Mouse (Mus musculus) liver, embryonic 15.5 days (tissue): ENCODE measurements around the gene Znrf3. TPM values are rescaled to one million over a fixed set of nuclear protein-coding genes. Genes with fewer than 3 reads are reported as not detected.
A peak's percentile ranks its signal among the peaks of the same experiment; 100 is the strongest.

ENCODE experiments used
- ATAC-seq: fragments of 200-750 bp; cut with Nextera tagmentation; 2 replicates; pipeline ENCODE4 v1.8.0; 2017; ENCODE audit warnings: moderate number of reproducible peaks, mild to moderate bottlenecking, moderate library complexity; ENCODE audit not compliant: insufficient read depth
- H3K27ac ChIP-seq: fragments of 300-500 bp; sonication (generic); replicated peaks from 2 replicates; pipeline ENCODE4 v1.5.1; 2015; ENCODE audit warnings: mild to moderate bottlenecking, inconsistent platforms
- H3K27me3 ChIP-seq: fragments of 300-500 bp; sonication (generic); 2 replicates; pipeline ENCODE4 v1.6.1; 2015; ENCODE audit warnings: mild to moderate bottlenecking, inconsistent platforms
- H3K36me3 ChIP-seq: fragments of 300-500 bp; sonication (generic); replicated peaks from 2 replicates; pipeline ENCODE4 v1.6.1; 2015; ENCODE audit warnings: moderate library complexity, mild to moderate bottlenecking, inconsistent platforms
- H3K4me1 ChIP-seq: fragments of 300-500 bp; sonication (generic); replicated peaks from 2 replicates; pipeline ENCODE4 v1.6.1; 2015; ENCODE audit warnings: inconsistent platforms
- H3K4me2 ChIP-seq: fragments of 300-500 bp; sonication (generic); 2 replicates; pipeline ENCODE4 v1.6.1; 2015; ENCODE audit warnings: moderate library complexity, mild to moderate bottlenecking, inconsistent platforms
- H3K4me3 ChIP-seq: fragments of 300-500 bp; sonication (generic); replicated peaks from 2 replicates; pipeline ENCODE4 v1.5.1; 2015; ENCODE audit warnings: mild to moderate bottlenecking, inconsistent platforms
- H3K9ac ChIP-seq: fragments of 300-500 bp; sonication (generic); 2 replicates; pipeline ENCODE4 v1.6.1; 2015; ENCODE audit warnings: moderate library complexity, mild to moderate bottlenecking, inconsistent platforms
- H3K9me3 ChIP-seq: fragments of 300-500 bp; sonication (generic); replicated peaks from 2 replicates; pipeline ENCODE4 v1.6.1; 2016; ENCODE audit warnings: inconsistent platforms
- WGBS: fragments of 180-500 bp; shearing (Covaris S2); methylation state at CpG from one replicate; pipeline ENCODE4 v1.1.7; 2015; ENCODE audit warnings: mixed read lengths; ENCODE audit not compliant: insufficient replicate concordance; 5-methylcytosine and 5-hydroxymethylcytosine counted together
- polyA plus RNA-seq: library from polyadenylated mRNA; unstranded; fragments of >200 nt; fragmentation: Nextera tagmentation; extraction: Ambion mirVana; gene quantifications from 2 replicates; pipeline ENCODE4 v1.2.1, GENCODE M21; 2015

Gene Znrf3
- polyA plus RNA-seq, 1 experiment from 2014 or later, result 2.8 TPM

DNA sequence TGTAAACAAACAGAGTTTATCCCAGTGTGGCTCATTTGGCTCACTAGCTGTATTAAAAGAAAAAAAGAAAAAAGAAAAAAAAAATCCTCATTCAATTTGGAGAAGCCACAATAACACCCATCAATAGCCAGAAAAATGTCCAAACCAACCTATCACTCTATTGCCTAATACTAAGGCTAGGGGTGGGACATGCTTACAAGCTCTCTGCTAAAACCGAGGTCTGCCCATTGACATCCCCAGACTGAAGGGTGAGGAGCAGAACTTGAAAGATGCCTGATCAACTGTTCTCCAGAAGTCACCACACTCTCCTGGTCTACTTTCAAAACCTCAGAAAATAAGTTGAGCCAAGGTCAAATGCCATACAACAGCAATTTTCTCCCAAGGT is 22.4 kb downstream of the Znrf3 start:
- Histone ChIP-seq H3K27ac (no peak overlapping the region), H3K27me3 (no peaks in the 10 kb centered on the region), H3K36me3 (no peaks in the 10 kb centered on the region), H3K9ac (no peak overlapping the region), H3K4me3 (no peak overlapping the region), H3K4me2 (no peak overlapping the region), H3K9me3 (no peaks in the 10 kb centered on the region), H3K4me1 (peaks cover 23% of the 10 kb centered on the region)
- no peak for ATAC-seq
- 25% methylated on average over 1 of the region's 1 CpGs for whole genome bisulfite sequencing

DNA sequence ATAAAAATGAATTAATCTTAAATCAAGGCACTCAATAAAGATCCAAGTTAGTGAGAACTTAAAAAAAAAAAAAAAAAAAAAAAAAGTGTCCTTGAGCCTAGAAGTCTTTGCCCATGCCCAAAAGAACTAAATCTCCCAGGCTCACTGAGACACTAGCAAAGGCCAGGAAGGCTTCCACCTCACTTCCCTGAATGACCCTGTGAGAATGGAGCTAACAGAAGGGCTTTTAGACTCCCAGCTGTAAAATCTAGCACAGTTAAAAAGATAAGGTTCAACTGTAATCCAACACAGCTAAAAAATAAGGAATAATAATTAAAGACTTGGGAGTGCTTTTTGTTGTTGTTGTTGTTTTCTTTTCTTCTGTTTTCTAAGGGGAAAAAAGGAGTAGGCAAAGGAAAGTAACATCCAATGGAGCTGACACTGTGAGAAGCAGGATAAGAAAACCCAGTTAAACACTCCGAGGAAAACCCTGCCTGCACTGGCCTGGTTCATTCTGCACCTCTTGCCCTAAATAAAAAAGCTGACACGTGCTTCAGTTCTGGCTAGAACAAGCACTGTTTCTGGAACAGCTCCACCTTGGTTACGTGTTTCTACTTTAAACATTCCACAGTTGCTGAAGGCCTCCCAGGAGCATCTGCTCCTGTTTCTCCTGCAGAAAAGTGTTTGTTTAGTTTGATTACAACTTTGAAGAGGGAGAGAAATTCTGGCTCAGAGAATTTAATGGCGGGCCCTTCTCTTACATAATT is 23.0 kb downstream of the Znrf3 start:
- H3K9ac ChIP-seq, result no peak overlapping the region
- H3K4me3 ChIP-seq, result no peak overlapping the region
- H3K27me3 ChIP-seq, result no peaks in the 10 kb centered on the region
- H3K36me3 ChIP-seq, result no peaks in the 10 kb centered on the region
- no peak overlapping the region for H3K4me2 ChIP-seq
- peaks cover 23% of the 10 kb centered on the region for H3K4me1 ChIP-seq
- WGBS, result 41% methylated on average over 4 of the region's 4 CpGs
- no peaks in the 10 kb centered on the region for H3K9me3 ChIP-seq
- no peak overlapping the region for H3K27ac ChIP-seq
- ATAC-seq, result no peak

DNA sequence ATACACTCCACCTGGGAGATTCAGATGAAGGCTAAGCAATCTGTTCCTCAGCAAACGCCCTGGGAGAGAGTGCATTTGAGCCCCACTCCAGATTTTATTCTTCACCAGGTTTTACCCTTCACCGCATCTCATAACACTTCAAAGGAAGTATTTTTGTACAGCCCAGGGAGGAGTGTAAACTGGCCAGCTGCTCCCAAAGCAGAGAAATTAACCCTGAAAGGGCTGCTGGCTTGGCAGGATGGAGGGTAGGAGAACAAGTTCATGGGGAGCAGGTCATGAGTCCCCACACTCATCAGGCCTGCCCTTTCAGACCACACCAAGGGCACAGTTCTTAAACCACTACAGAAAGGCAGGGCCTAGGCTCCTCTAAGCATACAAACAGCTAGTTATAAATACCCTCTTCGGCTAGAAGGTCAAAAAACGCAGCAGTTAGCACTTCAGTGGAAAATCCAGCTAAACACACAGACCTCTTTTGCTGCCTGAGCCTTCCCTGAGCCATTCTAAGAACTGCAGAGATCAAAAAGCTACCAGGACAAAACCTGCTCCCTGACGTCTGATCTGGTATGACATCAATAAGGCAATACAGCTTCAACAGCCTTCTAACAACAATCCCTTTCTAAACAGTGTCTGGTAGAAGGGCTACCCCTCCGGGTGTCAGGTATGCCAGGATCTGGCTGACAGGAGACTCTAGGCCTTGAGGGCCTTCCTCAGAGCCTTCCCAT is 28.9 kb downstream of the Znrf3 start:
- no peak overlapping the region for H3K4me2 ChIP-seq
- no peaks in the 10 kb centered on the region for H3K27me3 ChIP-seq
- H3K27ac ChIP-seq, result no peak overlapping the region; the same call in 1 of the 2 replicates
- H3K9ac ChIP-seq, result no peak overlapping the region
- no peaks in the 10 kb centered on the region for H3K9me3 ChIP-seq
- no peaks in the 10 kb centered on the region for H3K36me3 ChIP-seq
- no peak overlapping the region for H3K4me3 ChIP-seq
- peaks cover 32% of the 10 kb centered on the region for H3K4me1 ChIP-seq
- WGBS, result 43% methylated on average over 6 of the region's 6 CpGs
- ATAC-seq, result no peak

DNA sequence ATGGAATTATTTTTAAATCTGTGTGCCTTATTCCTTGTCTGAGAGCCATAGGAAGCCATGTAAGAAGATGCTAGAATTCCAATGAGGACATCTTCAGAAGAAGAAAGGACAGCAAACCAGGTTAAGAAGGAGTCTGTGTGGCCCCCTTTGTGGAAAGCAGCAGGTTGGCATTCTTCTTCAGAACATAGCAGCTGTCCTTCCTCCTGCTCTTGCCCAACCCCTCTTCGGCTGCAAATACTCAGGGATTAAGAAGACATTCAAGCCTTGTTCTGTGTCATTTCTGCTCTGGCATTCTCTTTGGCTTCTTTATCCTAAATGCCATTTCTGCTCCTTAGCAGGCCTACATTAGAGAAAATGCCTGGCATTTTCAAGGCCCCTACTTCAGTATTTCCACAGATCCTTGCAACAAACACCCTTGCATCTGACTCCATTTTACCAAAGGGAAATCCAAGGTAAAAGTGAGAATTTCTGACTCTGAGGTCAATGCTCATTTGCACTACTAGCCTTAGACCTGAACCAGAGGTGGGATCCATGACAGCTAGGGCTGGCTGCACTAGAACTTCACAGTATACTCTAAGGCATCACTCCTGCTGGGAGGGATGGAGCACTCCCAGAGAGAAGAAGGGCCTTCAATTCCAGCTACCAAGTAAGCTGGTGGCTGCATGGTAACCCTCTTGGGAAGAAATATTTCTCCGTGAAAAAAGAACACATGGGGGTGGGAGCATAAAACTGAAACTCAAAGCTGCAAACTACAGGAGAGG is 29.6 kb downstream of the Znrf3 start:
- ATAC-seq, result no peak
- Histone ChIP-seq H3K36me3 (no peaks in the 10 kb centered on the region), H3K4me1 (peaks cover 27% of the 10 kb centered on the region), H3K4me3 (no peak overlapping the region), H3K9ac (no peak overlapping the region), H3K27me3 (no peaks in the 10 kb centered on the region), H3K9me3 (no peaks in the 10 kb centered on the region), H3K27ac (no peak overlapping the region; the same call in 1 of the 2 replicates), H3K4me2 (no peak overlapping the region)
- WGBS, result 58% methylated on average over 2 of the region's 2 CpGs

DNA sequence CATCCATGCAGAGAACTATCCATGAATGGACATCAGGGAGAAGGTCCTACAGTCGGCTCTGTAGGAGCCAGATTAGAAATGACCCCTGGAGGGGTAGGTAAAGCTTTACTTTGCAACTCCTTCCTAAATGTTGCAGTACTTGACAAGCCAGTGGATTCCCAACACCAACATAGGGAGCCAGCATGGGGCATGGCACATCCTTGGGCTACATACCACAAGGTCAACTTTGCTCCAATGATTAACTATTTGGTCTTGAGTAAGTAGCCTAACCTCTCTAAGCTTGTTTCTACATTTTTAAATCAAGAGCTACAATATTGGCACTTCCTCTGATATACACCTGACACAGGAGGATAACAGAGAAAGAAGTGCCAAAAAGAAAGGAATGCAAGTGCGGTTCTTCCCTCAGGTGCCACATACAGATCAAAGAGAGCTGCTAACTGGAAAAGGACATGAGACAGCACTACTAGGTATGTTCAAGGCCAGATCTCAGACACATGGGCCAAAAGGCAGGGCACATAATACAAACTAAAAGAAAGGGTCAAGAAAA is 31.9 kb downstream of the Znrf3 start:
- ATAC-seq, result no peak
- H3K4me1 ChIP-seq, result peaks cover 27% of the 10 kb centered on the region
- H3K27ac ChIP-seq, result 0 out of 2 replicates have a peak overlapping the region, but pooled peaks have one; percentile 10
- H3K27me3 ChIP-seq, result no peaks in the 10 kb centered on the region
- WGBS, result 49% methylated on average over 2 of the region's 2 CpGs
- H3K4me3 ChIP-seq, result no peak overlapping the region
- no peaks in the 10 kb centered on the region for H3K9me3 ChIP-seq
- H3K4me2 ChIP-seq, result no peak overlapping the region
- H3K9ac ChIP-seq, result no peak overlapping the region
- H3K36me3 ChIP-seq, result no peaks in the 10 kb centered on the region; the same call in 1 of the 2 replicates

DNA sequence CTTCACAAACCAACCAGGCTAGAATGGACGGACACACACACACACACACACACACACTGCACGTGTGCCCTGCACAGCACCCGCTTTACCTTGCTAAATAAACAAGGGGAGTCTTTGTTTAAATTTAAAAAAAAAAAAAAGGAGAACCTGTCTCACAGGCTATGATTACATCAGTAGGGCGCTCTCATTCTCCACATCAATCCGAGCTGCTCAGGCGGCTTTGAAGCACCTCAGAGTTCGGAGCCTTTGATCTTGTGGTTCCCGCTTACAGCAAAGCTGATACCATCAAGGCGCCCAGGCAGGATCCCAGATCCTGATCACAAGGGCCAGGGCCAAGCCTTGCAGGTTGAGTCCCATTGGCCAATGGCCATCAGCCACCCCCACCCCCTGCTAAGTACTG is 33.1 kb downstream of the Znrf3 start:
- peak overlapping the region; percentile 24; the same call in 1 of the 2 replicates for H3K27ac ChIP-seq
- no peak overlapping the region for H3K4me3 ChIP-seq
- no peaks in the 10 kb centered on the region; the same call in 1 of the 2 replicates for H3K36me3 ChIP-seq
- no peak overlapping the region for H3K4me2 ChIP-seq
- ATAC-seq, result peak; percentile 51
- H3K27me3 ChIP-seq, result no peaks in the 10 kb centered on the region
- 57% methylated on average over 9 of the region's 9 CpGs for WGBS
- no peak overlapping the region for H3K9ac ChIP-seq
- H3K4me1 ChIP-seq, result peaks cover 22% of the 10 kb centered on the region
- H3K9me3 ChIP-seq, result no peaks in the 10 kb centered on the region

DNA sequence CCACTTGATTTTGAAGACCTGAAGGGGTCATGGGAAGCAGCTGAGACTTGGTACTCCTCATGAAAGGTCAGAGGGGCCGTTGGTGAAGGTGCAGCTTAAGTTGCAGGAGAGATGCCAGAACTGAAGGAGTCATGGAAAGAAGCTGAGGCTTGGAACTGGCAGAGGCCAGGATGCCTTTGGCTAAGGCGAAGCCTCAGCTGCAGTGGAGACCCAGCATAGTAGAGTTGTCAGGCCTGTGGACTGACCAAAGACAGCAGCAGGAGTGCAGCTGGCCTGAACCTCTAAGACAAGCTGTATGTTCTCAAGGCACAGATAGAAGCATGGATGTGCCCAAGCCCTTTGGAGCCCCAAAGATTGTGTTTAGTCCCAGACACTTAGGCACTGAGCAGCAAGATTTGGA is 40.5 kb downstream of the Znrf3 start:
- no peak for ATAC-seq
- Histone ChIP-seq H3K4me1 (0 out of 2 replicates have a peak, but pooled peaks cover 3% of the 10 kb centered on the region), H3K4me2 (no peak overlapping the region), H3K36me3 (no peaks in the 10 kb centered on the region; the same call in 1 of the 2 replicates), H3K27ac (no peak overlapping the region), H3K4me3 (no peak overlapping the region), H3K9me3 (no peaks in the 10 kb centered on the region), H3K27me3 (no peaks in the 10 kb centered on the region), H3K9ac (no peak overlapping the region)
- 55% methylated on average over 2 of the region's 2 CpGs for WGBS

DNA sequence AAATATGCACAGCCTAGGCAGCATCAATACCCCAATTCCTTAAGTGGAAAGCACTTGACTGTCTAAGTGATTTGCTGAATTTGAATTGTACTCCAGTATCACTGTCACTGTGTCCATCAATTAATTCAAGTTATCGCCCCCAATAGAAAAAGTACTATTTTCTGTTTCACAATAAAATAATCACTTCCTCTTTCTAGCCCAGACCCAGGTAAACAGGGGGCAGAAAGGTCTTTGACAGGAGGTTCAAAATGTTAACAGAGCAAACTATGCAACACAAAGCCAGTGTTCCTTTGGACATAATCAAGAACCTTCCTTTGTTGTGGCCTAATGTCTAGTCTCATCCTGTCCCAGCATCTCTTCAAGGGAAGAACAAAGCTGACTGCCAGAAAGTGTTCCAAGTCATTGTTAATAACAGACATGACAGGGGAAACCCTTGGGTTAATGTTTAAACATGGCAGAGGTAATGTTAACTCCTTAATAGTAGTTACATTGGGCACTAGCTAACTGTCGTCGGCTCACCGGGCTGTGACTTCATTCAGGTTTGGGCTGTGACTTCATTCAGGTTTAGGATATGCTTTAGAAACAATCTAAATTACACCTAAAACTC is 42.4 kb downstream of the Znrf3 start:
- Histone ChIP-seq H3K27me3 (no peaks in the 10 kb centered on the region), H3K9ac (no peak overlapping the region), H3K27ac (no peak overlapping the region), H3K4me3 (no peak overlapping the region), H3K4me1 (0 out of 2 replicates have a peak, but pooled peaks cover 3% of the 10 kb centered on the region), H3K4me2 (no peak overlapping the region), H3K36me3 (no peaks in the 10 kb centered on the region), H3K9me3 (no peaks in the 10 kb centered on the region)
- 68% methylated on average over 4 of the region's 4 CpGs for WGBS
- no peak for ATAC-seq

DNA sequence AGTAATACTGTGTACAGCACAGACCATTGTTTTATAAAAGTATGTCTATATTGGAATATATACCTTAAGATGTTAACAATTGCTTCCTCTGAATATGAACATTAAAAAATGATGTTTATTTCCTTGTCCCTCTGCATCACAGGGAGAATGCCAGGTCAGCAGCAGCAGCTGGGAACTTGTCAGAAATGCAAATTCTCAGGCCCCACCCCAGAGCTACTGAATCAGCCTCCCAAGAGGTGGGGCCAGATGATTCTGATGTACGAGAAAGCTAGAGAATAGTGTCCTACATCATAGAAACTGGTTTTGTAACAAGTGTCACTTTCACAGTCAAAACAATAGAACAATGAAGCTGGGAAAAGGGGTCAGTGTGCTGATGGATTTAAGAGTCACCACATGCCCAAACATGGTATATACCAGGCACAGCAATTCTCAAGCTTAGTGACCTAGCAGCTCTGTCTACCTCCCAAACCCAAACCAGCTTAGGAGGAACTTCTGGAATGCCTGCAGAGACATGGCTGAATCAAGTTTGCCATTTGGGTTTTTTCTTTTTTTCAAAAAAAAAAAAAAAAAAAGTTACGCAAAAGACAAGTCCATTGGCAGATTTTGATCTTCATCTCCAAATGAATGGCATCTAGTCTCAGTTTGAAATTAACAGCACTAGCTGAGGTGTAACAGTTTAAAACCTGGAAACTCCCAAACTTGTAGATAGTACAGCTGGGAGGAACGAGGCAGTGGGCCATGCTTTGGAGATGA is 46.2 kb downstream of the Znrf3 start:
- no peak for ATAC-seq
- H3K4me1 ChIP-seq, result 0 out of 2 replicates have a peak, but pooled peaks cover 3% of the 10 kb centered on the region
- H3K9me3 ChIP-seq, result no peaks in the 10 kb centered on the region
- no peaks in the 10 kb centered on the region for H3K27me3 ChIP-seq
- H3K4me2 ChIP-seq, result no peak overlapping the region
- H3K36me3 ChIP-seq, result no peaks in the 10 kb centered on the region
- H3K27ac ChIP-seq, result no peak overlapping the region
- 59% methylated on average over 3 of the region's 3 CpGs for WGBS
- H3K4me3 ChIP-seq, result no peak overlapping the region
- H3K9ac ChIP-seq, result no peak overlapping the region
